Mouse (Mus musculus) ES-Bruce4 (cell line): ENCODE data around the gene Nme7.

Experiments
- CTCF ChIP-seq: IDR thresholded peaks from one replicate; pipeline ENCODE4 v1.8.1; 2011; ENCODE audit warnings: low read depth, low read length
- POLR2A ChIP-seq: IDR thresholded peaks from one replicate; pipeline ENCODE4 v1.8.1; 2011; ENCODE audit warnings: low read length; ENCODE audit not compliant: insufficient read depth

DNA sequence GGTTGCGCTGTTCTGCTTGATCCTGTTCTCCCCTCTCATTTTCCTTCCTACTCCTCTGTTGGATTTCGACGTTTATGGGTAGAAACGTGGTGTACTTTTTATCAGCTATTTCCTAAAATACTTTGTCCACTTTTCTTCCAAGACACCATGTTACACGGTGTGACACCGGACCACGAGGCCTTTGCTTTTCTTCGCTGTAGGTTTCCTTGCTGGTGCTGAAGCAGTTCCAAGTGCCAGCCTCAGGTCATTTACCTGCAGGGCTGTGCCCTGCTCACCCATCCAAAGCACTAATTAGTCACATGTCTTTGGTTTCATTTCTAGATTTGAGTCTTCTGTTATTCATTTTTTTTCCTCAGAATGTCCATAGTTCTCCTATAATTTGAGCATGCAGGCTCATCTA lies 79.7 kb downstream of the Nme7 start:
- TF ChIP-seq POLR2A (no peak), CTCF (no peak)
